Mouse (Mus musculus): ENCODE data around the gene Tmem189. TPM values are rescaled to one million over a fixed set of nuclear protein-coding genes. Genes with fewer than 3 reads are reported as not detected.

Gene Tmem189
- 30.1 and 31.5 TPM in 2 replicates for polyA plus RNA-seq (2015; fragmentation: Nextera tagmentation; extraction: Ambion mirVana)

DNA sequence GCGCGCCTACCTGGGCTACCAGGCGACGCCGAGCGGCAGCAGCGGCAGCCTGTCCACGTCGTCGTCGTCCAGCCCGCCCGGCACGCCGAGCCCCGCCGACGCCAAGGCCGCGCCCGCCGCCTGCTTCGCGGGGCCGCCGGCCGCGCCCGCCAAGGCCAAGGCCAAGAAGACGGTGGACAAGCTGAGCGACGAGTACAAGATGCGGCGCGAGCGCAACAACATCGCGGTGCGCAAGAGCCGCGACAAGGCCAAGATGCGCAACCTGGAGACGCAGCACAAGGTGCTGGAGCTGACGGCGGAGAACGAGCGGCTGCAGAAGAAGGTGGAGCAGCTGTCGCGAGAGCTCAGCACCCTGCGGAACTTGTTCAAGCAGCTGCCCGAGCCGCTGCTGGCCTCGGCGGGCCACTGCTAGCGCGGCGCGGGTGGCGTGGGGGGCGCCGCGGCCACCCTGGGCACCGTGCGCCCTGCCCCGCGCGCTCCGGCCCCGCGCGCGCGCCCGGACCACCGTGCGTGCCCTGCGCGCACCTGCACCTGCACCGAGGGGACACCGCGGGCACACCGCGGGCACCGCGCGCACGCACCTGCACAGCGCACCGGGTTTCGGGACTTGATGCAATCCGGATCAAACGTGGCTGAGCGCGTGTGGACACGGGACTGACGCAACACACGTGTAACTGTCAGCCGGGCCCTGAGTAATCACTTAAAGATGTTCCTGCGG is at the start of gene Tmem189:
TSS of gene Tmem189 (minus strand) at position 322 of the 718 bp plus-strand sequence.
- peak within 1 kb of the TSS; percentile 87 for H3K4me2 ChIP-seq (replicated peaks)
- H3K36me3 ChIP-seq: no peaks in the 10 kb centered on the region
- WGBS: under 1% methylated on average over 99 of the region's 99 CpGs
- H3K27ac ChIP-seq (replicated peaks): no peak within 1 kb of the TSS
- H3K9ac ChIP-seq (replicated peaks): peak within 1 kb of the TSS; percentile 43
- no peaks in the 10 kb centered on the region for H3K9me3 ChIP-seq
- peak within 1 kb of the TSS; percentile 62 for H3K4me3 ChIP-seq
- peaks cover 11% of the 10 kb centered on the region for H3K4me1 ChIP-seq
- H3K27me3 ChIP-seq: peaks cover 28% of the 10 kb centered on the region
- ATAC-seq (replicated peaks): no peak

DNA sequence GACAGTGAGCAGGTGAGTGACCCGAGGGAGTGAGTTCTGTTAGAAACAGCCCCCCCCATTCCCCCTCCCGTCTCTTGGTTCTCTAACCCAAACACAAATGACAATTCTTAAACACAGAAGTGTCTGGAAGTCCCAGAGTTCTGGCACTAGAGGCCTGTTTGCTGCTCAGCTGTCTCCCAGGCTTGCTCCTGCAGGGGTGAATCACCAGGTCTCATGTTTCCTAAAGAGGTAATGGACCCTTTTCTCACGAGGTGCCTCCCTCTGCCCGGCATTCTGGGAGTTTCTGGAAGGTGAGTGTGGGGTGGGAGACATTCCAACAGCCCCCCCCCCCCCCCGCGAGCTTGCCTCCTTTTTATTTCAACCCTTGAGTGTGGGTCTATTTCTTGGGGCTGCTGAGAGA is 49.4 kb upstream of the Tmem189 start:
- Histone ChIP-seq H3K36me3 (no peaks in the 10 kb centered on the region), H3K9ac (replicated peaks) (no peak overlapping the region), H3K9me3 (no peaks in the 10 kb centered on the region), H3K4me3 (no peak overlapping the region), H3K27me3 (no peaks in the 10 kb centered on the region), H3K4me1 (no peaks in the 10 kb centered on the region), H3K27ac (replicated peaks) (no peak overlapping the region), H3K4me2 (replicated peaks) (no peak overlapping the region)
- WGBS: 35% methylated on average over 4 of the region's 6 CpGs
- no peak for ATAC-seq (replicated peaks)

DNA sequence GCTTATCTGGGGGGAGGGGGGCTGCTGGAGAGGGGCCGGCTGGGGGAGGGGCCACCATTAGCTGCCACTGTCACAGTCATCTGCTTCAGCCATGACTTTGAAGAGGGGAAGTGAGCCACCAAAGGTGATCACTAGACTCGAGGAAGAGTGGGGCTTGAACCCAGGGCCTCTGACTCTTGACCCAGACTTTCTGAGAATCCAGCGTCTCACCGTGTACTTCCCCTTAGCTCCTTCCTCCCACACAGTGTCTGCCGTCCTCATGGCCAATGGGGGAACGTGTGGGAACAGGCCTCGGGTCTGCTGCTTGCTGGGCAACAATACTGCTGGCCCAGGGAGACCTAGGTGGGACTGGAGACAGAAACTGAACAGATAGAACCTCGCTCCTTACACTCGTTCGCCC is 45.2 kb upstream of the Tmem189 start:
- Histone ChIP-seq H3K36me3 (no peaks in the 10 kb centered on the region), H3K4me2 (replicated peaks) (no peak overlapping the region), H3K4me3 (no peak overlapping the region), H3K27me3 (no peaks in the 10 kb centered on the region), H3K9ac (replicated peaks) (no peak overlapping the region), H3K9me3 (no peaks in the 10 kb centered on the region), H3K4me1 (no peaks in the 10 kb centered on the region), H3K27ac (replicated peaks) (no peak overlapping the region)
- no peak for ATAC-seq (replicated peaks)
- WGBS: 76% methylated on average over 10 of the region's 10 CpGs

DNA sequence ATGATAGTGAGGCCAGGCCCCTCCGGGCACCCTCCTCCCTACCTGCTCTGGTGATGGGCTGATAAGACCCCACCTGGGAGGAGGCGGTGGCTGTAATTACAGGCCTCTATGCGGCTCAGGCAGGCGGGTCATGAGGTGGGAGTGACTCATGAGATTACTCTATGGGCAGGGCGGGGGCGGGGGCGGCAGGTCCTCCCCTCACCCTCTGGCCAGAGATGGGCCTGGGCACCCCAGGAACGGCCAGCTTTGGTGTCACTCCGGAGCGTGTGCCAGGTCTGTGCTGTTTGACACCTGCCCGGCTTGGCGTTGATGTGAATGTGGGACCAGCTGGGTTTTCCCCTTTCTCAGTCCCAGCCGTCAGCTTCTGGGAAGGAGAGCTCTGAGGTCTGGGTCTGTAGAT is 41.5 kb upstream of the Tmem189 start:
- H3K36me3 ChIP-seq: no peaks in the 10 kb centered on the region
- peaks cover 6% of the 10 kb centered on the region; the same call in 1 of the 2 replicates for H3K4me1 ChIP-seq
- no peaks in the 10 kb centered on the region for H3K9me3 ChIP-seq
- no peak for ATAC-seq (replicated peaks)
- H3K27me3 ChIP-seq: no peaks in the 10 kb centered on the region
- no peak overlapping the region for H3K9ac ChIP-seq (replicated peaks)
- H3K27ac ChIP-seq (replicated peaks): no peak overlapping the region
- WGBS: 70% methylated on average over 13 of the region's 13 CpGs
- no peak overlapping the region for H3K4me2 ChIP-seq (replicated peaks)
- H3K4me3 ChIP-seq: no peak overlapping the region

GRCm38 (mm10) chr2:167730036-167730435 is 40.4 kb upstream of the Tmem189 start:
- H3K27ac ChIP-seq (replicated peaks): no peak overlapping the region
- WGBS: 87% methylated on average over 7 of the region's 7 CpGs
- no peaks in the 10 kb centered on the region for H3K9me3 ChIP-seq
- H3K27me3 ChIP-seq: no peaks in the 10 kb centered on the region
- H3K4me3 ChIP-seq: no peak overlapping the region
- no peaks in the 10 kb centered on the region for H3K36me3 ChIP-seq
- H3K4me1 ChIP-seq: peaks cover 6% of the 10 kb centered on the region; the same call in 1 of the 2 replicates
- no peak overlapping the region for H3K9ac ChIP-seq (replicated peaks)
- ATAC-seq (replicated peaks): no peak
- no peak overlapping the region for H3K4me2 ChIP-seq (replicated peaks)

GRCm38 (mm10) chr2:167727161-167727560 is 37.5 kb upstream of the Tmem189 start:
- 22% methylated on average over 13 of the region's 13 CpGs for WGBS

DNA sequence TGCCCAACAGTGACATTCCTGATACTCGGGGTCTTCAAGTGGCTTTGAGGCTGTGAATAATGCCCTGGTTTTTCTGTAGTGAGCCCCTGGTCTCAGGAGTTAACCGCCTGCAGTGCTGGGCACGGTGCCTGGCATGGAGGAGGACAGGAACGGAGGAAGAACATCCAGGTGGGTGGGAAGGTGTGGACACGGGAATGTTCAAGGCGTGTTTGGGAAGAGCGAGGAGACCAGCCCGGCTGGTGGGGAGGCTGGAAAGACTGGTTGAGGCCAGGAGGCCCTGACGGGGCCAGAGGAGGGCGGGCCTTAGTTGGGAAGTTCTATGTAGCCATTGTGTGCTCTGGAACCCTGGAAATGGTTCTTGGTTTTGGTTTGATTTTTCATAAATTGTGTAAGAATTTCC is 36.3 kb upstream of the Tmem189 start:
- no peak for ATAC-seq (replicated peaks)
- Histone ChIP-seq H3K9me3 (no peaks in the 10 kb centered on the region), H3K27me3 (no peaks in the 10 kb centered on the region), H3K9ac (replicated peaks) (no peak overlapping the region), H3K4me3 (no peak overlapping the region), H3K4me2 (replicated peaks) (no peak overlapping the region), H3K36me3 (no peaks in the 10 kb centered on the region), H3K4me1 (peaks cover 6% of the 10 kb centered on the region; the same call in 1 of the 2 replicates), H3K27ac (replicated peaks) (no peak overlapping the region)
- 90% methylated on average over 10 of the region's 10 CpGs for WGBS

More at GRCm38 (mm10) chr2:167727161-167727560, 37.5 kb upstream of the Tmem189 start:
- no peaks in the 10 kb centered on the region for H3K27me3 ChIP-seq
- H3K4me2 ChIP-seq (replicated peaks): no peak overlapping the region
- no peak overlapping the region for H3K9ac ChIP-seq (replicated peaks)
- peaks cover 6% of the 10 kb centered on the region; the same call in 1 of the 2 replicates for H3K4me1 ChIP-seq
- ATAC-seq (replicated peaks): peak; percentile 57
- H3K27ac ChIP-seq (replicated peaks): no peak overlapping the region
- H3K36me3 ChIP-seq: no peaks in the 10 kb centered on the region
- no peaks in the 10 kb centered on the region for H3K9me3 ChIP-seq
- H3K4me3 ChIP-seq: no peak overlapping the region

DNA sequence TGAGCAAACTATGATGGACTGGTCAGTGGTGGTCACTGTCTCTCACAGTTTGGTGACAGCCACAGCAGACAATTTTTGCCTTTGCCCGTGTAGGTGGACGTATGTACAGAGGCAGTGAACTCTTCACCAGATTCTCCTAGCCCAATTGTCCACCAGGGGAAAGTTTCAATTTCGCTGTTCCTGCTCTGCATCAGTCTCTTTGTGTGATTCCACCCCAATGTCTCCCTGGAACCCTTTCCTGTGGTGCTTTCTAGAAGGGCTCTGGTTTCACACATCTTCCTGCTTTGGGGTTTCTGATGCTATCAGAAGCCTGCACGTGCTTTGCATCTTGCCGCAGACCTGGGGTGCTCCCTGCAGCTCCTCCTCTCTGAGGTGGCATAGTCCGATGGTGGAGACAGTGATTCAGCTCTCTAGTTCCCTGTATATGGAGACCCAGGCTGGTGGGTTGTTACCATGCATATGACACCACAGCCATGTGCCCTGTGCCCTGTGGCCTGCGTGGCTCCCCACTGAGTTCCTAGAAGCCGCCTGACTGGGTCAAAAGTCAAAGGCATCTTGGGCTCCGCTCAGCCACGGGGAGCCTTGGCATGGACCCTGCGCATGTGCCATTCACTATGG is 34.1 kb upstream of the Tmem189 start:
- H3K4me3 ChIP-seq: no peak overlapping the region
- WGBS: 85% methylated on average over 11 of the region's 11 CpGs
- no peak overlapping the region for H3K27ac ChIP-seq (replicated peaks)
- no peaks in the 10 kb centered on the region for H3K27me3 ChIP-seq
- no peaks in the 10 kb centered on the region for H3K36me3 ChIP-seq
- ATAC-seq (replicated peaks): no peak
- no peaks in the 10 kb centered on the region for H3K9me3 ChIP-seq
- H3K4me1 ChIP-seq: peaks cover 6% of the 10 kb centered on the region; the same call in 1 of the 2 replicates
- H3K4me2 ChIP-seq (replicated peaks): no peak overlapping the region
- no peak overlapping the region for H3K9ac ChIP-seq (replicated peaks)

- Histone ChIP-seq H3K9me3 (no peaks in the 10 kb centered on the region), H3K27ac (replicated peaks) (no peak overlapping the region), H3K4me1 (peaks cover 6% of the 10 kb centered on the region; the same call in 1 of the 2 replicates), H3K4me2 (replicated peaks) (no peak overlapping the region), H3K4me3 (no peak overlapping the region), H3K27me3 (no peaks in the 10 kb centered on the region), H3K36me3 (no peaks in the 10 kb centered on the region), H3K9ac (replicated peaks) (no peak overlapping the region)
- no peak for ATAC-seq (replicated peaks)
- WGBS: 68% methylated on average over 6 of the region's 6 CpGs
Measured at GRCm38 (mm10) chr2:167722538-167722937, 32.9 kb upstream of the Tmem189 start.

DNA sequence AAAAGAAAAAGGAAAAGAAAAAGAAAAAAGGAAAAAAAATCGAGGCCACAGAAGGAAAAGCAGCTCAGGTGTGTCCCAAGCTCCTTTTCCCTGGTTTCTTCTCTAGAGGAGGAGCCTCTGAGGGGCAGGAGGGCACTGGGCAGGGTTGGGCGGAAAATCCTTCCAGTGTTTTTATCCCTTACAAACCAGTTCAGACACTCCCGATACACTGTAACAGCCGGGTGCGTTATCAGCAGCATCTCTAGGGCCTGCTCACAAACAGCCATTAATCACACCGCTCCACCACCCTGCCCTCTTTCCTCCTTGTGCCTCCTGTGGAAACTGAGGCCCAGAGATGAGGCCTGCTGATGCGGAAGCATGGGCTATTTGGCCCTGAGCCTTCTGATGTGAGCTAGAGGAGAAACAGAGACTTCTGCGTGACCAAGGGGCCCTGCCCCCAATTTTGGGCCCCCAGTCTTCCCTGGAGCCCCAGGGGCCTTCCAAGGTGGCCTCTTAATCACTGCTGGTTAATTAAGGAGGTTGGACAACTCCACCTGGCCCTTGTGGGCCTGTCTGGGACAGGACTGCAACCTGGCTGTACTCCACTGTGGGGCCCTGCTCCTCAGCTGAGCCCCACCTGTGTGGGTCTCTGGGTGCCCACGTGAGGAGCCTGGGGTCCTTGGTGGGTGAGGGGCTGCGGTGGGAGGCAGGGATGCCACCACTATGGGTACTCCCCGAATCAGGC is 31.7 kb upstream of the Tmem189 start:
- no peak overlapping the region for H3K4me3 ChIP-seq
- H3K36me3 ChIP-seq: no peaks in the 10 kb centered on the region
- H3K9ac ChIP-seq (replicated peaks): no peak overlapping the region
- no peaks in the 10 kb centered on the region for H3K9me3 ChIP-seq
- H3K4me1 ChIP-seq: no peaks in the 10 kb centered on the region
- no peak overlapping the region for H3K4me2 ChIP-seq (replicated peaks)
- no peak for ATAC-seq (replicated peaks)
- no peak overlapping the region for H3K27ac ChIP-seq (replicated peaks)
- no peaks in the 10 kb centered on the region for H3K27me3 ChIP-seq
- 85% methylated on average over 11 of the region's 11 CpGs for WGBS

GRCm38 (mm10) chr2:167719520-167719919 is 29.9 kb upstream of the Tmem189 start:
- ATAC-seq (replicated peaks): no peak
- Histone ChIP-seq H3K4me3 (no peak overlapping the region), H3K4me1 (no peaks in the 10 kb centered on the region), H3K9me3 (no peaks in the 10 kb centered on the region), H3K27me3 (no peaks in the 10 kb centered on the region), H3K27ac (replicated peaks) (no peak overlapping the region), H3K36me3 (no peaks in the 10 kb centered on the region), H3K9ac (replicated peaks) (no peak overlapping the region), H3K4me2 (replicated peaks) (no peak overlapping the region)
- WGBS: 78% methylated on average over 4 of the region's 4 CpGs

DNA sequence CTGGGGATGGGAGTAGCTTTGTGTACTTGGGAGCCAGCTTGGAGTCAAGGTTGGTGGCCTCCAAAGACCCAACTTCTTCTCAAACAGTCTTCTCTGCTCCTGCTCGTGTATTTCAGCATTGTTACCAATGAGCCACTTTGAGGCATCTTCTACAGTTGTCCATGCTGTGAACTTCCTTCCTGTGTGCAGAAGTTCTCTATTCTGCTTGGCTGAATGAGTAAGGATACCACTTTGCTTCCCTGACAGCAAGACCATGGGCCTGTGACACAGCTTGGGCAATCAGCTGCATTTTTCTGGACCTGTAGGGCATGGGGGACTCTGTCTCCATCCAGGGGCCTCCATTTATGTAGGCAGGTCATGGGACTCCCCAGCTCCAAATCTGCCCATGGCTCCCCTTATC is 27.6 kb upstream of the Tmem189 start:
- 56% methylated on average over 1 of the region's 1 CpGs for WGBS
- H3K4me3 ChIP-seq: no peak overlapping the region
- no peak overlapping the region for H3K9ac ChIP-seq (replicated peaks)
- H3K4me1 ChIP-seq: no peaks in the 10 kb centered on the region
- H3K36me3 ChIP-seq: no peaks in the 10 kb centered on the region
- ATAC-seq (replicated peaks): no peak
- H3K27ac ChIP-seq (replicated peaks): no peak overlapping the region
- no peaks in the 10 kb centered on the region for H3K9me3 ChIP-seq
- H3K4me2 ChIP-seq (replicated peaks): no peak overlapping the region
- H3K27me3 ChIP-seq: no peaks in the 10 kb centered on the region

Data from forebrain, embryonic 15.5 days (tissue).